Mouse (Mus musculus) brown adipose tissue, adult 24 weeks (tissue): ENCODE results near the gene Ankrd34a. TPM values are rescaled to one million over a fixed set of nuclear protein-coding genes. Genes with fewer than 3 reads are reported as not detected.
A peak's percentile ranks its signal among the peaks of the same experiment; 100 is the strongest.

ENCODE experiments used
- H3K27ac ChIP-seq: fragments of 200-500 bp; replicated peaks from 2 replicates; pipeline ENCODE4 v1.5.1; 2012; ENCODE audit warnings: low read depth, mild to moderate bottlenecking, low read length
- H3K4me1 ChIP-seq: fragments of 200-500 bp; 2 replicates; pipeline ENCODE4 v1.6.1; 2012; ENCODE audit warnings: low read length, mixed read lengths; ENCODE audit not compliant: control insufficient read depth, insufficient read depth, insufficient read length
- H3K4me3 ChIP-seq: fragments of 200-500 bp; 2 replicates; pipeline ENCODE4 v1.5.1; 2012; ENCODE audit warnings: low read depth, mild to moderate bottlenecking, low read length, moderate library complexity; ENCODE audit not compliant: insufficient read depth
- polyA plus RNA-seq: library from polyadenylated mRNA; stranded (reverse); fragments of >200 nt; gene quantifications from 2 replicates; pipeline ENCODE4 v1.2.4, GENCODE M21; 2012; ENCODE audit not compliant: missing spikeins, insufficient read depth, insufficient read length

Gene Ankrd34a
- polyA plus RNA-seq, 1 experiment = not detected

DNA sequence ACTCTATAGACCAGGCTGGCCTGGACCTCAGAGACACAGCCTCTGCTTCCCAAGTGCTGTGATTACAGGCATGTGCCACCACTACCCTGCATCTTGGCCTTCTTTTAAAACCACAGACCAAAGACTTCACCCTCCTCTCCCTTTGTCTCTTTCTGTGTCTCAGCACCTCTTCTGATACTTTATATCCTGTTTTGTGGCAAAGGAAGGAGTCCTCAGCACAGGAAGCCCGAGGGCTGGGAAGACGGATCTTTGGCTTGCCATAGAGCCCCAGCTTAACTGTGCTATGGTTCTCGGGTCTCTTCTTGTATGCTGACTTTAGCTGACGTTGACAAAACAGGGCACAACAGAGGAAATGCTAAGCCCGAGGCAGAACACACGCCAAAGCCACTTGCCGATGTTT lies 25.8 kb upstream of the Ankrd34a start:
- Histone ChIP-seq H3K4me3 (no peak overlapping the region), H3K27ac (peak overlapping the region; percentile 97), H3K4me1 (peaks cover 60% of the 10 kb centered on the region)

DNA sequence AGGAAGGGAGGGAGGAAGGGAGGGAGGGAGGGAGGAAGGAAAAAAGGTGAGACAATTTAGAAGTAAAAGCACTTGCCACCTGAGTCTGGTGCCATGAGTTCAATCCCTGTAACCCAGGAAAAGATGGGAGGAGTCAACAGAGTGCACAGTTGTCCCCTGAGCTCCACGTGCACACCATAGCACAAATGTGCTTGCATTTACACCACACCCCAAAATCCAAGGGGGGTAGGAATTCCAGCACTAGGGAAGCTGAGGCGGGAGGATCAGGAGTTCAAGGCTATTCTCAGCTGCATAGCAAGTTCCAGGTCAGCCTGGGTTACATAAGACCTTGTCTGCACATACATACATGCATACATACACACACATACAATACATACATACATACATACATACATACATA lies 25.1 kb upstream of the Ankrd34a start:
- Histone ChIP-seq H3K27ac (peak overlapping the region; percentile 97), H3K4me1 (peaks cover 57% of the 10 kb centered on the region), H3K4me3 (no peak overlapping the region)

GRCm38 (mm10) chr3:96571896-96572698 lies 24.3 kb upstream of the Ankrd34a start:
- H3K27ac ChIP-seq = peak overlapping the region; percentile 97
- H3K4me1 ChIP-seq = peaks cover 55% of the 10 kb centered on the region
- no peak overlapping the region for H3K4me3 ChIP-seq

DNA sequence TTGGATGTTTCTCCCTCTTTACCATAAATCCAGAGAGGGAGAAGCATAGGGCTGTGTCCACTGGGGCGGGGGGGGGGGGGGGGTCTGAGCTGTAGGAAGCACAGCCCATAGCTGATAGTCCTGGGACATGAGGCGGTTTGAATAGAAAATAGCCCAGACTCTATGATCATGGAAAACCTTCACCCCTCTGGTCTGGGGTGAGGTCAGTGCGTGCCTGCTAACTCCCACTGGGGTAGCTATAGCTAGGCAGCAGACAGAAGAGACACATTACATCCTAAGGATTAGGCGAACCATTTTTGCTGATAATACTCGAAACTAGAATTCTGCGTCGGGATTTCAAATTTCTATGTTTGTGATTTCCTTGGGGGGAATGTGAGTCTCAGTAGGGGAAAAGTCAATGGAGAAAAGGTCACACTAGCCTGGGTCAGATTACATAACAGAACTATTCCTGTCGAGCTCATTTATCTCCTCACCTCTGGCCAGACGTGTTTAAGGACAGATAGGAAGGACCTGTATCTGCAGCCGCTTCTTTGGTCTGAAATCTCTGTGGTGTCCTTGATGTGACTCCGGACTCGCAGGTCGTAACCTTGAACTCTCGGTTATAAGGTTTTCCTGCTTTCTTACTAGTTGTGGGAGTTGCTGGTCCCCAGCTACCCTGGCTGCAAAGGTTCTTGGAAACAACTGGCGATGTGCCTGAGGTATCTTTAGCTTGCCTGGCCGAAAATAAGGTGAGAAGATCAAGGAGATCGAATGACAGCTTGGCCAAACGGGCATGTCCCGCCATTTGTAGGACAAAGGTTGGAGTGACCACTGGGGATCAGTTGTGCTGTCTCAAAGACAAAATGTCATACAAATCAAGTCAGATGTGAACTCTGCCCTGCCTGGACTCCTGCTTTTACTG lies 22.6 kb upstream of the Ankrd34a start:
- peaks cover 59% of the 10 kb centered on the region for H3K4me1 ChIP-seq
- no peak overlapping the region for H3K4me3 ChIP-seq
- H3K27ac ChIP-seq = peak overlapping the region; percentile 97

DNA sequence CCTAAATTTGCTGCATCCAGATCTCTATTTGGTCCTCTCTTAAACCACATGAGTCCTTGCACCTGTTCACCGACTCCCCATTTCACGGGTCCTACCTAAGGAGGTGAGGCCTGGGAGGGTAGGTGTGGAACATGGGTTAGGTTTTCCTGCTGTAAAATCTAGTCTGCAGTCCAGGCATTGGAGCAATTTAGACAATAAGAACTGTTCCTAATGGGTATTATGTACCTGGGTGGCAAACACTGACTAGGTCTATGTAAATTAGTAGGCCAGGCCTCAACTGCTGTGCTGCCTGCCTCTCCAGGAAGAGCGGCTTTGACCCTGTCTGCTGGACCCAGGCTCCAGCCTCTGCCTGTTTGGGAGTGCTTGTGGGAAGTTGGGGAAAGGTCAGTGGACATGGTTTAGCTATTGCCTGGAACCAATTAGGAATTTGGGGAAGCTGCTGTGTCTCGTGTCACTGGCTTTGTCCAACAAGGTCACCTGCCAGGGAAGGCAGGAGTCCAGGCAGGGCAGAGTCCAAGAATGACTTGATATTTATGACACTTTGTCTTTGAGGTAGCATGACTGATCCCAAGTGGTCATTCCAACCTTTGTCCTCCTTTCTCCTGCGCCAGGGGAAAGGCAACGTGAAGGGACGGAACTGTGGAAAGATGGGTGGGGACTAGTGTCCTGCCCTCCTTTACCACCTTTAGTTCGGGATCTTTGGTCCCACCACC lies 21.0 kb upstream of the Ankrd34a start:
- peak overlapping the region; percentile 37 for H3K4me3 ChIP-seq
- H3K27ac ChIP-seq = peak overlapping the region; percentile 100
- peaks cover 53% of the 10 kb centered on the region for H3K4me1 ChIP-seq

DNA sequence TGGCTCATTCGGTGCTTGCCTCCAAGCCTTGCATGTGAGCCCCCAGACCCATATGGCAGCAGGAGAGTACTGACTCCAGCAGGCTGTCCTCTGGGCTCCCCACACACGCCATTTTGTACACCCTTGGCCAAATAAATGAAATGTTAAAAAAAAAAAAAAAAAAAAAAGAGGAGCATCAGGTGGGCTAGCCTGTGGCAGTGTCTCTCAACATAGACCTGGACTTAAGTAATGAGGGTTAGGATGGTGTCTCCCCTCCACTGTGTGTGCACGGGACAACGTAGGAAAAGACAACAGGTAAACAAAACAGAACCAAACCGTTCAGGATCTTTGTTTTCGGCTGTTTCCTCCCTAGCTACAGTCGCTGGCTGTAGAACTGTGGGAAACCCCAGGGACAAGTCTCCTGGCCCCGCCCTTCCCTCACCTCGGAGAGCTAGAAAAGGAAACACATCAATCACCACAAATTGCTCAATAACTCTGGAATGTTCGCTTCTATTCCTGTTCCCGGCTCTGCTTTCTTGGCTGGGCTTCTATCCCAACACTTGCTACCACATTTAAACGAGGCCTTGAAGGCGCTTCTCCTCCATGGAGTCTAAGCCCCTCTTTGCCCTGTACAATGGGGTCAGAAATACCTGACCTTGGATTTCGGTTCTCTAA lies 20.3 kb upstream of the Ankrd34a start:
- Histone ChIP-seq H3K4me1 (peaks cover 46% of the 10 kb centered on the region), H3K27ac (peak overlapping the region; percentile 100), H3K4me3 (peak overlapping the region; percentile 37)

DNA sequence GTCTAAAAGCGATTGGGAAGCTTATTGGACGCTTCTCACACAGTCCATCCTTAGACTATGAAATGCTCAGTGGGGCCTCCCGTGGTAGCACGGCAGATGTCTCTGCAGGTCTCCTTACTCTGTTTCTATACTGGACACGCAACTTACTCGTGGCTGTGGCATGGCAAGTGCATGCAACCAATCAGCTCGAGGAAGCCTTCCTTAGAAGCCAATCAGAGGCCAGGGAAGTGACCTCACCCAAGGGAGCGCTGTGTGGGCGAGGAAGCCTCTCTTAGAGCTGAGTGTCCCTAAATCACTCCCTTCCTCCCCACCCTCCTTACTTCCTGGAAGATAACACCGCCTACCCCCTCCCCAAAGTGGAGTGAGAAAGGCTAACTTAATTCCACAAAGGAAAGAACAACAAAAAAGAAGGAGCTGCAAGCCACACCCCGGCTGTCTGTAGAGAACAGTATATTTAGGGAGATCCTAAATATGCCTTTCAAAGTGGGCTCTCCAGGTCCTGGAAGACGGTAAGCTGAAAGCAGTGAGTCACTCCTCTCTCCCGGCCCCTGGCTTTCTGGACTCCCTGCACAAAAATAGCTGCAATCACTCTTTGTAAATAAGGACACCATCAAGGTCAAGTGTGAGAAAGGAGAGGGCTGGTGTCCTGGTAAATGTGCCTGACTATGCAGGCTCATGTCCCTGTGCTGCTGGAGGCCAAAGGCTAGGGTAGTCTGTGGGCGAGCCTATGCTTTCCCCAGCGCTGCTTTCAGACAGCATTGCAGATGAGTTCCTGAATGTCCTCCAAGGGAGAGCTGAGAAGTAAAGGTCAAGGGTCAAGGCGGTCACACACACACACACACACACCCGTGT lies 19.5 kb upstream of the Ankrd34a start, which contains the start of gene Gm16253:
Gm16253 (plus strand) TSS at position 295 of the 852 bp plus-strand sequence.
- H3K4me3 ChIP-seq = peak within 1 kb of the TSS; percentile 37
- H3K27ac ChIP-seq = peak within 1 kb of the TSS; percentile 100
- H3K4me1 ChIP-seq = peaks cover 41% of the 10 kb centered on the region

- Histone ChIP-seq H3K4me1 (peaks cover 38% of the 10 kb centered on the region), H3K27ac (peak overlapping the region; percentile 100), H3K4me3 (peak overlapping the region; percentile 29)
Observed at GRCm38 (mm10) chr3:96577566-96577965, 18.9 kb upstream of the Ankrd34a start.

DNA sequence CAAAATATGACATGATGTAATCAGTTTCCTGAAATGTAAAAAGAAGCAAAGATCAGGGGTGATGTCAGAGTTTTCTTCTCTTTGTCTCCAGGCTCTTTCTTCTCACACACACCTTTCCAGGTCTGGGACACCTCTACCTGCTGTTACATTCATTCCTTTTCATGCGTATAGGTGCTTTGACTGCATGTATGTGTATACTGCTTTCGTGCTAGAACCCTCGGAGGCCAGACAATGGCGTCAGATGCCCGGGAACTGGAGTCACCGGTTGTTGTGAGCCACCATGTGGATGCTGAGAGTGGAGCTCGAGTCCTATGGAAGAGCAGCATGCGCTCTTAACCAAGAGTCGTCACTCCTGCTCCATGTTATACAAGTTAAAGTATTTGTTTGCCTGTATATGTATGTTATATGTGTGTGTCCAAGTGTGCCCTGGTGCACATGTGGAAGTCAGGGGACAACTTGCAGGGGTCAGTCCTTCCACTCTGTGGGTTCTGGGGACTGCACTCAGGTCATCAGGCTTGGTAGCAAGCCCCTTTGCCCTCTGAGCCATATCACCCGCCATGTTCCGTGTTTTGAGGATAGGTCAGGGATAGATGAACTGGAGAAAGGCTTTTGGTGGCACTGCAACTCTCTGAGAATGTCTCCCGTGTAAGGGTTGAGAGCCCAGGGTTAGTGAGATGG lies 17.7 kb upstream of the Ankrd34a start:
- no peak overlapping the region for H3K4me3 ChIP-seq
- H3K4me1 ChIP-seq = peaks cover 31% of the 10 kb centered on the region
- peak overlapping the region; percentile 100 for H3K27ac ChIP-seq

DNA sequence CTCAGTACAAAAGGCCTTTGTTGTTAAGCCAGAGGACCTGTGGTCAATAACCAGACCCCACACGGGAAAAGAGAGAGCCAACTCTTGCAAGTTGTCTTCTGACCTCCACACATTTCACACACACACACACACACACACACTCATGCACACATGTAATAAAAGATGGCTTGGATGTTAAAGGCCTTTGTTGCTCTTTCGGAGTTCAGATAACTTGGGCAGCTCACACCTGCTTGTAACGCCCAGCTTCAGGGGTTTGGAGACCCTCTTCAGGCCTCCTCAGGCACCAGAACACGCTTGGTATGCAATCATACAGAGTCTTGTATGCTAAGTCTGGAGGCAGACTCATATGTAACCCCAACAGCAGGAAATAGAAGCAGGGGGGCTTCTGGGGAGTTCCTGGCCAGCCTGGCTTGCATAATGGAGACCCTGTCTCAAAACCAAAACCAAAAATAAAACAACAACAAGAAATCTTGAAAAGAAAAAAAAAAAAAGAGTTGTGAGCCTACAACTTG lies 17.1 kb upstream of the Ankrd34a start:
- H3K27ac ChIP-seq = peak overlapping the region; percentile 100
- H3K4me1 ChIP-seq = peaks cover 28% of the 10 kb centered on the region
- 0 out of 2 replicates have a peak overlapping the region, but pooled peaks have one; percentile 27 for H3K4me3 ChIP-seq

DNA sequence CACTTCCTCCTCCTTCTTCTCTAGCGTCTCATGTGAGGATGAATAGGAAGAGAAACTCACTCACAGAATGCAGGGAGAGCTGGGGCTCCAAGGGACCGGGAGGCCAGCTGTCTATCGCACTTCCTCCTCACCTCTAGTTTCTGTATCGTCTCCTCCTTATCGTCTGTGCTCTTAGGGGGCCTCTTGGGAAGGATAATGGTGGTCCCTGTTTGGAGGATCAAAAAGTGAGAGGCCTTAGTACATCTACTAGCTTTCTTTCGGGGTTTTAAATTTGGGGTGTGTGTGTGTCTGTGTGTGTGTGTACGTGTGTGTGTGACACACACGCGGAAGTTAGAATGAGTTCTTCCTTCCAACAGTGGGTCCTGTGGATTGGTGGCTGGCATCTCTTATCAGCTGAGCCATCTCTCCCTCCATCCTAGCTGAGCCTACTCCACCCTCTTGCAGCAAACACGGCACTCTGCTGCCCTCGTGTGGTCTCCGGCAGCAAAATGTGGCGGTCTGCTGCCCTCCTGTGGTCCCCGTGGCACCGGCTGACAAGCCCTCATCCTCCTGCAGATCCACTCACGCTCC lies 16.5 kb upstream of the Ankrd34a start:
- Histone ChIP-seq H3K27ac (peak overlapping the region; percentile 100), H3K4me1 (peaks cover 24% of the 10 kb centered on the region), H3K4me3 (peak overlapping the region; percentile 27)

- Histone ChIP-seq H3K4me1 (peaks cover 21% of the 10 kb centered on the region), H3K27ac (no peak overlapping the region), H3K4me3 (no peak overlapping the region)
Observed at GRCm38 (mm10) chr3:96581141-96581540, 15.3 kb upstream of the Ankrd34a start.
